Mouse (Mus musculus): ENCODE results near the gene Cfap43.

Gene Cfap43

DNA sequence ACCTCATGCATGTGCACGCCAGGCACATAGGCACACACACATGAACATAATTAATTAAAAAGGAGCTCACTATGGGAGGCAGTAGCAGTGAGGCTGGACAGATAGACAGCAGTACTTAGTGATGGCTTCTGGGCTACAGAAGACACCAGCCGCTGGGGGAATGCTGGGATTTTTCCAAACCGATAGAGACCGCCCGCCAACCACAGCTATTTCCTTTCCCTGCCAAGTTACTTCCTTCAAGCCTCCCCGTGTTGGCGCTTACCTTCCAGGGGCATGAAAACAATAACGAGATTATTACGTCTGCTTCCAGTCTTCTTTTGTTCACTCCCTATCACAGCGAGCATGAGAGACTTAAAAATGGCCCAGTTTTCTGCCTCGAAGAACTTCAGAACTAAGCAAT is 222.0 kb downstream of the Cfap43 start:
- DNase-seq: no peak

DNA sequence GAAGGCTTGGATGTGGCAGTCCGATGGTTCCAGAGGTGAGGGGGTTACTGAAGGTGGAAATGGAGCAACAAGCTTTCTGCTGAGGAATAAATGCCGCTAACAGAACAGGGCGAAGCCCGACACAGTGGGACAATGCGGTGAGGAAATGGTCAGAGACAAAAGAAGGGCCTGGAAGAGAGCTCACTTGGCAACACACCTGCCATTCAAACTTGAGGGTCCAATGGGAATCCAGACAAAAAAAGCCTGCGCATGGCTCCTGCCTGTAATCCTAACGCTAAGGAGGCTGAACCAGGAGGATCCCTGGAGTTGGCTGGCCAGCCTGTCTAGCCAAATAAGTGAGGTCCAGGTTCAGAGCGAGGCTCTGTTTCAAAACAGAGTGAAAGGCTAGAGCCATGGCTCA is 222.7 kb downstream of the Cfap43 start:
- no peak for DNase-seq

DNA sequence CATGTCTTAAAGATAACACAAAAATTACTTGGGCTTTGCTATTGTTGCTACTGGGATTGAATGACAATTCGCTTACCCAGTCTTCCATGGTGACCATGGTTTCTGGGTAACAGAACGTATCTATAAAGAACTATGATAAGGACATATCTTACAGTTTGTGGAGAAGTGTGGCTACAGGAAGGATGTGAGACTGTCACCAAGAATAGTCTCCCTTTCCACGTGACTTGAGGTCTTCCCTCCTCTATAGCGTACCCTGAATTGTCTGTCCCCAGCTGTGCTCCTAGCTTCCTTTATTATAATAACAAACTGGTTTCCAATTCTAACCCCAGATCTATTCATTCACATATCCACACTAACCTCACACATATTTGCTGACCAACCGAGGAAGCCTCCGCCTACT is 223.4 kb downstream of the Cfap43 start:
- DNase-seq: no peak

DNA sequence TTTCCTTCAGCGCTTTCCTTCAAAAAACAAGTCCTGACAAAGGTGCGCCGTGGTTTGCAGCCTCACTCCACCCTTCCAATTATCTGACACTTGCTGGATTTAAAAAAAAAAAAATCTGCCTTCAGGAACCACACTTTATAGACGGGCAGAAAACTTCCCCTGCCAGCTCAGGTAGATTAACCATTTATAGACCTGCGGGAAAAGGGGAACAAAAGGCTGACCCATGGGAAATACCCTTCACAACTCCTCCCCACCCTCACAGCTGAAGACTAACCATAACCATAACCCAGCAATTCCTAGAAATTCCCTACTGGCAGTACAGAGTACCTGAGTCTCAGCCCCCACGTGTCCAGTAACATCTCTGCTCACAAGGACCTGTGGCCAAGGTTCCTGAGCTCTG is 227.1 kb downstream of the Cfap43 start, which contains the start of gene Col17a1:
TSS of gene Col17a1 (minus strand) at position 101 of the 400 bp plus-strand sequence.
- DNase-seq: no peak

DNA sequence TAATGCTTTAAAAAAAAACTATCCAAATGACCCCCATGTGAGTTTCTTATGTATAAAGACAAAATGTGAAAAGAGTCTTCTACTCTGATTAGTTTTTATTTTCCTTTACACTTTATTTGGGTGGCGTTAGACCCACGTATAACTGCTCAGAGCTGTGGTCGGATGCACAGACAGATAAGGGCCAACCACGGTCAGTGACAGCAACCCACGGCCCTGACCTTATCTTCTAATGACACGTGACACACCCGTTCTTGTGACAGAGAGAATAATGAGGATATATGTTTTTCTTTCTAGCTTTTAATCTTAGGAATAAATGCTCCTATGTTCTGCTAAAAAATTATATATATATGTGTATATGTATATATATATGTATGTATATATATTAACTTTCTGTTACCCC is 229.5 kb downstream of the Cfap43 start:
- no peak for DNase-seq

All from kidney, postnatal 14 days (tissue).